Mouse (Mus musculus) lung, adult 2 months (tissue): ENCODE data around the gene Gm6588. TPM values are rescaled to one million over a fixed set of nuclear protein-coding genes. Genes with fewer than 3 reads are reported as not detected.
A peak's percentile ranks its signal among the peaks of the same experiment; 100 is the strongest.

ENCODE experiments used
- DNase-seq: peaks from one replicate; pipeline ENCODE4 v3.0.0; 2022
- H3K4me1 ChIP-seq: fragments of 200-500 bp; 2 replicates; pipeline ENCODE4 v1.6.1; 2011; ENCODE audit warnings: low read length; ENCODE audit not compliant: control insufficient read depth, insufficient read depth
- H3K4me3 ChIP-seq: fragments of 200-500 bp; replicated peaks from 2 replicates; pipeline ENCODE3; 2011; ENCODE audit warnings: low read depth, mild to moderate bottlenecking, control low read depth, low read length; ENCODE audit errors: extremely low read depth
- CTCF ChIP-seq: fragments of 200-500 bp; IDR thresholded peaks from 2 replicates; pipeline ENCODE4 v1.5.1; 2011; ENCODE audit warnings: mild to moderate bottlenecking, low read length, control low read depth; ENCODE audit not compliant: insufficient read depth
- POLR2A ChIP-seq: fragments of 200-500 bp; IDR thresholded peaks from 2 replicates; pipeline ENCODE4 v1.6.1; 2011; ENCODE audit warnings: low read depth, mild to moderate bottlenecking, control low read depth, low read length, borderline replicate concordance; ENCODE audit errors: extremely low read depth
- WGBS: fragments of 180-500 bp; shearing (Covaris S2); methylation state at CpG from one replicate; pipeline ENCODE4 v1.1.7; 2018; 5-methylcytosine and 5-hydroxymethylcytosine counted together
- polyA plus RNA-seq: library from polyadenylated mRNA; depleted of rRNA; stranded (reverse); fragments of >200 nt; gene quantifications from 2 replicates; pipeline ENCODE4 v1.2.3, GENCODE M21; 2012

The Gm6588 gene
- polyA plus RNA-seq, 1 experiment, result not detected

DNA sequence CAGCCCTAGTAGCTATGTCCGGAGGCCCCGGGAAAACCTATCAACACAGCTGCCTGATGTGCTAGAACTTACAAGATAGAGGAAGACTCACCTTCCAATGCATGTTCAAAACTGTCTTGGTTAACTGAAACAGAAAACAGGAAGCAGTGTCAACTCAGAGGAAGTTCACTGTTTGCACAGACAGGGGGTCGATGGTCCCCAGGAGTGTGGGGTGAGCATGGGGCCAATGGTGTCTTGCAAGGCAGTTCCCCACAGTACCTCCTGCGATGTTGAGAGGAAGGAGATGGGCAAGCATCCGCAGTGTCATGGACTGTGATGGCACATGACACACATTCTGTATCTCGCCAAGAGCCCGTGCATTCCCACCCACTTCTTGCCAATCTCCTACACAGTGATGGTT is 22.6 kb upstream of the Gm6588 start:
- WGBS, result 57% methylated on average over 7 of the region's 7 CpGs
- no peak for DNase-seq
- no peak overlapping the region for H3K4me3 ChIP-seq
- TF ChIP-seq CTCF, result no peak
- no peak for TF ChIP-seq POLR2A
- no peaks in the 10 kb centered on the region for H3K4me1 ChIP-seq

DNA sequence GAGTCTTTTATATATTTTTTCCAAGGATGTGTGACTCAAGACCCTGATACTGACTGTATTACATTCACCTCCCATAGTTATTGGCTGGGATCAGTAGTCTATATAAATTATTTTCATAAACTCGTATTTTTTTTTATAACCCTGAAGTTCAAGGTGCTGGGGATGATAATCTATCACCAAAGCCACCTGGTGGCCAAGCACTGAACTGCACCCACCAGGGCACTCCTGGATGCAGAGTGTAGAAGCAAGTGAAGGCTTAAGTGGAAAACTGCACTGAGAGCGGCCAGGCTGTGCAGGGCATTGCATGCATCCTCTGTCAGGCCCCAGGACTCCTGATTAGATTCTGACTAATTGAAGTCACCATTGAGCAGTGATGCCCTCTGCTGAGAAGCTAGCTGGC is 21.9 kb upstream of the Gm6588 start:
- 46% methylated on average over 2 of the region's 2 CpGs for WGBS
- Histone ChIP-seq H3K4me1 (no peaks in the 10 kb centered on the region), H3K4me3 (no peak overlapping the region)
- TF ChIP-seq CTCF (peak; percentile 79), POLR2A (no peak)
- DNase-seq, result peak; percentile 42

DNA sequence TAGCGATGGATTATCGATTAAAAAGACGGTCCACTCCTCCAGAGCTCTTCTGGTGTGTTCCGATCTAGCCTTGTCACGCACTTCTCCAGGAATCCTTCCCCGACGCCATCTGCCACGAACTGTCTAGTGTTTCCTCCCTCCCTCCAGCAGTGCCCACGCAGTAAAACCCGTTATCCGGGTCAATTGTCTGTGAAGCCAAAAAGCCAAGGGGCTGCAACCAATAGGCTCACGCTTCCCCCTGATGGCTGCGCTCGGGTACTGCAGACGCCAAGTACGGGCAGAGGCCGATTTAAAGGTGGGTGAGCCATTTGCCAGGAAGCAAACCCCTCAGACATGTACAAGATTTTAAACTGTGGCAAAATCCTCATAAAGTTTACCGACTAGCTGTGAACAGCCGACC is 20.3 kb upstream of the Gm6588 start:
- 13% methylated on average over 19 of the region's 19 CpGs for WGBS
- no peaks in the 10 kb centered on the region for H3K4me1 ChIP-seq
- DNase-seq, result peak; percentile 18
- H3K4me3 ChIP-seq, result no peak overlapping the region
- TF ChIP-seq CTCF (peak; percentile 57), POLR2A (no peak)

DNA sequence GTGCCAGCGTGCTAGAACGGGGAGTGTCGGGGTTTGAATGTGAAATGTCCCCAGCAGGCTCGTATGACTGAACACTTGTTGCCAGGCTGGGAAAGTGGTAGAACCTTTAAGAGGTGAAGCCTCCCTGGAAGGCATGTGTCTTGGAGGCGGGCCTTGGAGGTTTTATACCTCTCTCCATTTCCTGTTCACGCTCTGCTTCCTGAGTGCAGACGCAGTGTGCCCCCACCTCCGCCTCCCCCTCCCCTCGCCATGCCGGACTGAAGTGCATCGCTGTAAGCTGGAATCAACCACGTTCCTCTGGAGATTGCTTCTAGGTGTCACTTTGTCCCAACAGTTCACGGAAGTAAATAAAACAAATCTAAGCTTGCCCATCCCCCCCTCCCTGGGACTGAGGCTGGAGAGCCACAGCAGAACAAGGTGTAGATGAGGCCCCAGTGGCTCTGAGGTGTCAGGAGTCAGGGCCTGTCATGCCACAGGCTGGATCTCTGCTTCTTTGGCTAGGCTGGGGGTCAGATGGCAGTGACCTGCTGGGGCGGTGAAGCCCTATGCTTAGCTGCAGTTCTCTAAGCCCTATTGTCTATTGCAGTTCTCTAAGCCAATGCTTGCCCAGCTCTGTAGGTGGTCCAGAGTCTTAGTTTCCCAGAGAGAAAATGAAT is 18.0 kb upstream of the Gm6588 start:
- no peak for TF ChIP-seq POLR2A
- TF ChIP-seq CTCF, result no peak
- Histone ChIP-seq H3K4me3 (no peak overlapping the region), H3K4me1 (no peaks in the 10 kb centered on the region)
- DNase-seq, result no peak
- WGBS, result 20% methylated on average over 14 of the region's 14 CpGs

- H3K4me1 ChIP-seq, result no peaks in the 10 kb centered on the region
- TF ChIP-seq CTCF, result no peak
- TF ChIP-seq POLR2A, result no peak
- no peak overlapping the region for H3K4me3 ChIP-seq
- 69% methylated on average over 5 of the region's 5 CpGs for WGBS
- no peak for DNase-seq
Observed at GRCm38 (mm10) chr5:112432033-112432432, 17.2 kb upstream of the Gm6588 start.

DNA sequence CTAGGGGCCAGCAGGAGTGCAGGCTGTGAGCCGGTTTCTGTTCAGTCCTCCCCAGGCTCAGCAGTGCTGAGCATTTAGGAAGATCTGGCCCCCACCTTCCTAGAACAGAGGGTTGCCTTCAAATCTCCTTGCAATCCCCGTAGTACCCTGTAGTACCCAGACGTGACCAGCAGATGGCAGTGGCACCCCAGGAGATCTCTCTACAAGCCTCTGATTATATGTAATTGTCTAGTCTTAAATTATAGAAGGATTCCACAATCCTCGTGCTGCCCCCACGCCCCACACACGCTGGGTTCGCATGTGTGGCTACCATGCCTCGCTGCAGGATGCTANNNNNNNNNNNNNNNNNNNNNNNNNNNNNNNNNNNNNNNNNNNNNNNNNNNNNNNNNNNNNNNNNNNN is 16.2 kb upstream of the Gm6588 start:
- 3% methylated on average over 8 of the region's 8 CpGs for WGBS
- TF ChIP-seq CTCF, result peak; percentile 90
- TF ChIP-seq POLR2A, result no peak
- Histone ChIP-seq H3K4me3 (no peak overlapping the region), H3K4me1 (no peaks in the 10 kb centered on the region)
- DNase-seq, result peak; percentile 66

- WGBS, result 43% methylated on average over 10 of the region's 10 CpGs
- DNase-seq, result no peak
- TF ChIP-seq CTCF (no peak), POLR2A (no peak)
- H3K4me3 ChIP-seq, result no peak overlapping the region
- no peaks in the 10 kb centered on the region for H3K4me1 ChIP-seq
Observed at GRCm38 (mm10) chr5:112438535-112438934, 10.7 kb upstream of the Gm6588 start.

GRCm38 (mm10) chr5:112453088-112453487 is 3.9 kb downstream of the Gm6588 start:
- peaks cover 15% of the 10 kb centered on the region for H3K4me1 ChIP-seq
- 29% methylated on average over 9 of the region's 9 CpGs for WGBS
- DNase-seq, result no peak
- TF ChIP-seq POLR2A, result no peak
- no peak overlapping the region for H3K4me3 ChIP-seq

DNA sequence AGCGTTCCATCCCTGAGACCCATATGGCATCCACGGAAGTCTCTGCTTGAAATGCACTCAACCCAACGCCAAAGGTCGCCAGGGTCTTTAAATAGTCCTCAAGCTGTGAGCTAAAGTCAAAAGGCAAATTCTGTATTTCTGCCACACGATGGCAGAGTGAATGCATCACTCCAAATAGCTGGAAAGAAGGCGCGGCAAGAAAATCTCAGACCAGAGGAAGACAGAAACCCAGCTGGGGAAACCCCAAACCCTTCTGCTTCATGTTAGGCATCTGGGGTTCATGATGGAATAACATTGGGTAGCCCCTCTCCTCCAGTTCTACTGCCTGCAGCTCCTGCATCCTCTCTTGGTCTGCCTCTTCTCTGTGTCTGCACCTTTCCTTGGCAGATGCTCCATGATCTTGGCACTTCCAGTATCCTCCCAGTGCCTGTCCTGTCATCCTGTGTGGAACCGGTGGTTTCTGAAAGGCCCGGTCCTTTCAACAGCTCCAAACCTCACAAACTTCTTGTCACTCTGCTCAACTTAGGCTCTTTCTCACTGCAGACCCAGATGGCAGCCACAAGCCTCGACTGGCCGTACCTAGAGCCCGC is 5.8 kb downstream of the Gm6588 start:
- no peak for TF ChIP-seq CTCF
- WGBS, result 50% methylated on average over 12 of the region's 12 CpGs
- DNase-seq, result no peak
- H3K4me3 ChIP-seq, result no peak overlapping the region
- peaks cover 15% of the 10 kb centered on the region for H3K4me1 ChIP-seq

GRCm38 (mm10) chr5:112459903-112460302 is 10.7 kb downstream of the Gm6588 start:
- 86% methylated on average over 3 of the region's 3 CpGs for WGBS
- Histone ChIP-seq H3K4me1 (no peaks in the 10 kb centered on the region), H3K4me3 (no peak overlapping the region)
- TF ChIP-seq POLR2A (no peak), CTCF (no peak)
- DNase-seq, result no peak
